Mouse (Mus musculus) kidney, adult 2 months (tissue): ENCODE measurements around the gene Nf1. TPM values are rescaled to one million over a fixed set of nuclear protein-coding genes. Genes with fewer than 3 reads are reported as not detected.

Experiments
- DNase-seq: peaks from one replicate; pipeline ENCODE4 v3.0.0; 2021
- H3K27ac ChIP-seq: fragments of 200-500 bp; 2 replicates; pipeline ENCODE4 v1.5.1; 2012; ENCODE audit warnings: low read depth, low read length, control low read depth, inconsistent platforms; ENCODE audit not compliant: insufficient read depth
- H3K27me3 ChIP-seq: fragments of 200-500 bp; replicated peaks from 2 replicates; pipeline ENCODE4 v1.6.1; 2012; ENCODE audit warnings: mild to moderate bottlenecking, moderate library complexity, low read length, inconsistent platforms; ENCODE audit not compliant: control insufficient read depth, insufficient read depth
- H3K36me3 ChIP-seq: fragments of 200-500 bp; 2 replicates; pipeline ENCODE4 v1.6.1; 2012; ENCODE audit warnings: mild to moderate bottlenecking, moderate library complexity, low read length, inconsistent platforms; ENCODE audit not compliant: control insufficient read depth, insufficient read depth
- H3K4me1 ChIP-seq: fragments of 200-500 bp; 2 replicates; pipeline ENCODE4 v1.6.1; 2011; ENCODE audit warnings: low read length; ENCODE audit not compliant: control insufficient read depth, insufficient read depth
- H3K4me3 ChIP-seq: fragments of 200-500 bp; 2 replicates; pipeline ENCODE4 v1.5.1; 2011; ENCODE audit warnings: mild to moderate bottlenecking, low read depth, low read length, control low read depth; ENCODE audit not compliant: insufficient read depth
- CTCF ChIP-seq: fragments of 200-500 bp; conservative IDR thresholded peaks from 2 replicates; pipeline ENCODE4 v1.5.1; 2011; ENCODE audit warnings: low read depth, mild to moderate bottlenecking, control low read depth, low read length, moderate library complexity, mixed read lengths; ENCODE audit not compliant: insufficient read depth, insufficient read length
- POLR2A ChIP-seq: fragments of 200-500 bp; IDR thresholded peaks from one replicate; pipeline ENCODE4 v1.6.1; 2011; ENCODE audit warnings: low read depth, low read length, control low read depth
- WGBS: fragments of 180-500 bp; shearing (Covaris S2); methylation state at CpG from one replicate; pipeline ENCODE4 v1.1.7; 2018; 5-methylcytosine and 5-hydroxymethylcytosine counted together
- polyA plus RNA-seq: library from polyadenylated mRNA; depleted of rRNA; stranded (reverse); fragments of >200 nt; gene quantifications from 2 replicates; pipeline ENCODE4 v1.2.3, GENCODE M21; 2012

Gene Nf1
- polyA plus RNA-seq, 1 experiment = 10.2 TPM

DNA sequence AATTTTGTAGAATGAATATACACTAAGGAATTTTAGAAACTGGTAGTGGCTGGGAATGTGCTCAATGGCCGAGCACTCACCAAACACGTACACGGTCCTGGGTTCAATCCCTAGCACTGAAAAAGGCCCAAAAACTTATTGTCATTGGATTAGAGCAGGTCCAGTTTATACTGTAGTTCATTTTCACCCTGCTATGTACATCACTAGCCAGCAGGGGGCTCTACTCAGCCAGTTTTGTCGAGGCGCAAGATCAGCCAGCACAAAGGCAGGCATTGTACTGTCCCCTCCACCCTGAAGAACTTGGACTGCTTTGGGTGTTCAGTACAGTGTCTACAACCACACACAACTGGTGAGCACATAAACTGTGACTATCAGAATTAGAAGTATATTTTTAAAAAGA is 244.7 kb downstream of the Nf1 start:
- WGBS = 10% methylated on average over 5 of the region's 5 CpGs
- Histone ChIP-seq H3K27ac (no peak overlapping the region), H3K27me3 (no peaks in the 10 kb centered on the region), H3K36me3 (no peaks in the 10 kb centered on the region), H3K4me1 (no peaks in the 10 kb centered on the region), H3K4me3 (no peak overlapping the region)
- DNase-seq = peak; percentile 65
- no peak for TF ChIP-seq POLR2A
- TF ChIP-seq CTCF = peak; percentile 85

DNA sequence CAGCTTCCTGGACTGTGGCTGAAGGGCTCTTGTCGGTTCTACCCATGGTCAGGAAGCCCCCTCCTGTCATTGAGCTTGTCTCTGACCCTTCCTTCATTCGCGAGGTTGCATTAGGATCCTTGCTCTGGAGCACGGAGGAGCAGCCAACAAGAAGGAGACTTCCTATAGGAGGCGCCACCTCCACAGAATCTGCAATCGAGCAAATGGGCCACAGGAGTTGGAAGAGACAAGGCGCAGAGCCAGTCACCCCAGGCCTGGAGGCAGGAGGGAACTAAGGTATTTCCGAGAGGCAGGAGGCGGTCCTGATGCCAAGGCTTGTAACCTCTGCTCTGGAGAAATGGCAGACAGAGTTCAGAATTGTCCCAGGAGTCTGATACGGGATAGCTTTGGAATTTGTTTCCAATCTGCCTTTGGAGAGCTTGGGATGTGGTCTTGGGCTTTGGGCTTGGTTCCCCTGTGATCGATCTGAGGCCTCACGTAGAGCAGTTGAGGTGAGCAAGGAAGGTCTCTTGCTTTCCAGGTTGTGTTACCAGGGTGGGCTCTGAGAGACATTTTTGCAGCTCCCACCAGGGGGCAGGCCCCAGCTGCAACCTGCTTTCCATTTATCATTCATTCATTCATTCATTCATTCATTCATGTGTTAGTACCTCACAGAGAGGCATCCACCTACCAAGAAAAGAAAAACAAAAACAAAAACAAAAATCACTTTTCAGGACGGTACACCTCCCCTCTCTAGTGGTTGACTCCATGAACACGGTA is 250.0 kb downstream of the Nf1 start:
- no peak for DNase-seq
- Histone ChIP-seq H3K36me3 (no peaks in the 10 kb centered on the region), H3K4me1 (no peaks in the 10 kb centered on the region), H3K27me3 (no peaks in the 10 kb centered on the region), H3K27ac (no peak overlapping the region), H3K4me3 (no peak overlapping the region)
- WGBS = 62% methylated on average over 14 of the region's 14 CpGs
- no peak for TF ChIP-seq POLR2A
- 0 out of 2 replicates have a peak, but pooled peaks have one; percentile 19 for TF ChIP-seq CTCF

GRCm38 (mm10) chr11:79590664-79591590 is 251.4 kb downstream of the Nf1 start, which contains the start of gene Rab11fip4:
Gene Rab11fip4 (plus strand): TSS chr11:79591212.
- Histone ChIP-seq H3K4me3 (peak within 1 kb of the TSS; percentile 46), H3K27ac (no peak within 1 kb of the TSS), H3K36me3 (no peaks in the 10 kb centered on the region), H3K27me3 (no peaks in the 10 kb centered on the region), H3K4me1 (no peaks in the 10 kb centered on the region)
- TF ChIP-seq POLR2A (no peak), CTCF (no peak)
- peak; percentile 8 for DNase-seq
- 4% methylated on average over 97 of the region's 98 CpGs for WGBS

GRCm38 (mm10) chr11:79591591-79591975 is 252.1 kb downstream of the Nf1 start:
- Histone ChIP-seq H3K27me3 (no peaks in the 10 kb centered on the region), H3K4me3 (peak overlapping the region; percentile 46; the same call in 1 of the 2 replicates), H3K4me1 (no peaks in the 10 kb centered on the region), H3K27ac (no peak overlapping the region), H3K36me3 (no peaks in the 10 kb centered on the region)
- TF ChIP-seq CTCF (no peak), POLR2A (no peak)
- 34% methylated on average over 5 of the region's 5 CpGs for WGBS
- no peak for DNase-seq

- Histone ChIP-seq H3K27me3 (no peaks in the 10 kb centered on the region), H3K4me3 (no peak overlapping the region), H3K4me1 (no peaks in the 10 kb centered on the region), H3K36me3 (no peaks in the 10 kb centered on the region), H3K27ac (no peak overlapping the region)
- WGBS = 42% methylated on average over 11 of the region's 11 CpGs
- TF ChIP-seq CTCF (no peak), POLR2A (no peak)
- no peak for DNase-seq
These were observed 254.0 kb downstream of the Nf1 start for GRCm38 (mm10) chr11:79593495-79593894.

GRCm38 (mm10) chr11:79610454-79610853 is 271.0 kb downstream of the Nf1 start:
- Histone ChIP-seq H3K4me1 (no peaks in the 10 kb centered on the region), H3K27me3 (no peaks in the 10 kb centered on the region), H3K36me3 (no peaks in the 10 kb centered on the region), H3K4me3 (no peak overlapping the region), H3K27ac (no peak overlapping the region)
- TF ChIP-seq POLR2A (no peak), CTCF (no peak)
- DNase-seq = no peak
- 59% methylated on average over 2 of the region's 2 CpGs for WGBS

DNA sequence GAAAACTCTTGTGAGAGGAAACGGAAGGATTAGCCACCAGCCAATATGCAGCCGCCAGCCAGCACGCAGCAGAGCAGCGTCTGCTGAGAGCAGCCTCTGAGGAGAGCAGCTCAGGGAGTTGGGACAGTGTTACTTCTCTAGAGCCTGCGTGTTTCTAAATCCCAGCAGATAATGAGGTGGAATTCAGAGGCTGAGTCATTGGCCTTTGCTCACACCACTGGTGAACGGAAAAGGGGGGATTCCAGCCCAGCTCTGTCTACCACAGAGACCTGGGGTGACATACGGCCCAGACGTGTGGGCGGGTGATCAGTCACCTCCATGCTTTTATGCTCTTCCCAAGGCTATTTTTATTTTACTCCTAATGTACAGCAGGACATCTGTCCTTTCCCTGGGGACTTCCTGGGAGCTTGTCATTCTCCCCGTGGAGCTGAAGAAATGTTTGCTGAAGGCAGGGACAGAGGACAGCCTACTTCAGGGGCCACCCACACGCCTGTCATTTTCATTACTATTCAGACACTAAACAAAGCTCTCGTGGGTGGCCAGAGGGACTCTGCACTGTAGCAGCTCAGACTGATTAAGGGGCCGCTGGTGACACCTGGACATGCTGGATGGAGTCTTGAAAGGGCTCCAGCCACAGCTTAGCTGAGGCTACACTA is 271.6 kb downstream of the Nf1 start:
- no peak overlapping the region for H3K4me3 ChIP-seq
- no peak overlapping the region for H3K27ac ChIP-seq
- WGBS = 48% methylated on average over 13 of the region's 13 CpGs
- H3K27me3 ChIP-seq = no peaks in the 10 kb centered on the region
- H3K36me3 ChIP-seq = no peaks in the 10 kb centered on the region
- DNase-seq = no peak
- H3K4me1 ChIP-seq = no peaks in the 10 kb centered on the region
- TF ChIP-seq CTCF = no peak
- TF ChIP-seq POLR2A = no peak
